Mouse (Mus musculus) kidney, adult 11 months (tissue): ENCODE measurements at regions not wholly inside any gene's neighbourhood (a gene's known extent, or its start where the extent isn't known, plus 50 kb on each side); places are given as distances from the start of the nearest gene placed in this dataset.

Experiments
- DNase-seq: peaks from one replicate; pipeline ENCODE4 v3.0.0; 2022

DNA sequence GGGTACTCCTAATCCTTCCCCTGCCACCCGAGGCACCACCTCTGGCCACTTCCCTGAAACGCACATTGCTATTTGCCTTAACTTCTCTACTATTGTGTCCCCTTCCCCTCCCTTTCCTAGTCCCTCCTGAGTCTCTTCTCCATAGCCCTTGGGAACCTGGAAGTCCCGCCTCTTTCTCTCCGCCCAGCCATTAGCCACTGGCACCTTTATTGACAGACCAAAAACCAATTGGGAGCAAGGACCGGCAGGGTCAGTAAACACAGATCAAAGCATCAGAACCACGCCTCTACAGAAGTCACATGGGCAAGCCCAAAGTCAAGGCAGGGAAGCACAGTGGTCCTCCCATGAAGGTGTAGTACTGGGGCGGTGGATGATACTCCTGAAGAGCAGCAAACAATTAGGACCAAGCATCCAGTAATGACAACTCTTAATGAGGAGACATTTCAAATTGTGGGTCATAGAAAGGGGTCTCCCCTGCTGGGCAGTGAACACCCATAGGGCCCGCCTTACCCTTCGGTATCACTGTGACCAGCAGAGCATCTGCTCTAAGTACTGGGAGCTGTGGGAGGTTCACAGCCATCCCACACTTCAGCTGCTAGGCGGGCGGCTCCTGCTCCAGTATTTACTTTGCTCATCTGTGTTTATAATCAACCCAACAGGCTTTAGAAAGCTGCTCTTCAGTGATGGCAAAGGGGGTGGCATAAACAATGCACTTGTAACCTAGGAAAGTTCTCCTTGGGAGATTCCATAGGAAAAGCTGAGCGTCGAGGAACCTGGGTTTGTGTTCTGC is 226.5 kb upstream of the Mphosph6 start:
- DNase-seq: no peak

DNA sequence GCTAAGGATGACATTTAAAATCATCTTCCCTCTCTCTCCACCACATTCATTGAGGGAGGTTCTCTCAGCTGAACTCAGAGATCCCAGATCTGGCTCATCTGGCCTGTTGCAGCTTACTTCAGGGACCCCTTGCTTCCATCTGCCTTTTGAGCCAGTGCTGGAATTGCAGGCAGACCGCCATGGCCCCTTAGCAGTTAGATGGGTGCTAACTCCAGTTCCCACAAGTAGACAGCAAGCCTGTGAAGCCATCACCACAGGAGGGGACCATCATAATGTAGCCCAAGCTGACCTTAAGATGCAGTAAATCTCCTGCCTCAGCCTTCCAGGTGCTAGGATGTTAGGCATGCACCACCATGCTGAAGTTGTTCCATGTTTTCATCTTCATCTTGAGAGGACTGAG is 221.7 kb upstream of the Mphosph6 start:
- no peak for DNase-seq

DNA sequence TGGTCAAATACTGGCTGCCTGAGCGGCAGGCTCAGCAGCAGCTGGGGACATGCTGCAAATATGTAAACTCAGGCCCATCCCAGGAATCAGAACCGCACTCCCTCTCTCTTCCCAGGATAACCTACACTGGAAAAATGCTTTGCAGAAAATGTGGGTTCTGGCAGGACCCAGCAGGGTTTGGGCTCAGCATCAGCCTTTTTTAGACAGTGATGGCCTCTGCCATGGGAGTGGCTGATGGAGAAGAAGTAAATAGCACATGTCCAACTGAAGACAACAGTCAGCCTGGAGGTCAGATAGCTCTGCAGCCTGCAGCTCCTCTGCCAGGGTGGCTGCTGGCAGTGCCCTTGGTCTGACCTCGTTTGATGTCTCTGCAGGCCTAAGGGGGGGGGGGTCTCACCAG is 220.2 kb upstream of the Mphosph6 start:
- no peak for DNase-seq

DNA sequence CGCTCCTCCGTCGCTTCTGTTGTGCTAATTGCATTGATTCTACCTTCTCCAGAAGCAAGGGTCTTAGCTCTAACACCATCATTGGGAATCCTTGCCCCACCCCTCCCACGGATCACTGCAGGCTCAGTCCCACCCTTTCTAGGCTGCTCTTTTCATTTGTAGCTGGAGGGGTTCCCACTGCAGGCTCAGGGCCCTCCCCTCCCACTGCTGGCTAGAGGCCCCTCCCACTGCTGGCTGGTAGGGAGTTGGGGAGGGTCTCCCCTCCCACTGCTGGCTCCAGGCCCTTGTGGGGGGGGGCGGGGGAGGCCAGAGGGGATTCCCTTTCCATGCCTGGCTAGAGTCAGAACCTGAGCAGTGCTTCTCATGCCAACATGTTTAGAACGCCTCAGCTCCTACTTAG is 215.5 kb upstream of the Mphosph6 start:
- no peak for DNase-seq

DNA sequence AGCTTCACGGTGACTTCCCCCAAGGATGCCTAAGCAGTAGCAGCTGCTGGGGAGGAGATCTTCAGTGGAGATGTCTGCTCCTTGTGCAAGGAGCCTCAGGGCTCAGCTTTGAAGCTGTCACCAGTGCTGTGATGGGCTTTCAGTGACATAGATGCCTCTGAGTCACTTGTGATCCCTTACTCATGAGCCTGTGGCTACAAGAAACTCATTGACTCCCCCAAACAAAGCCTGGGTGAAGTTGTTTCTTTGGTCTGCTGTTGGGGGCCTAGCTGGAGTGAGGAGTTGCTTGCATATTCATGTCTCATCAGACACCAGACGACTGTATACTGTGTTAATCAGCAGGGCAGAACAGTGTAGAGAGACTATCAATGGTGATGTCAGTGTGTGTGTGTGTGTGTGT is 203.4 kb upstream of the Mphosph6 start:
- no peak for DNase-seq

DNA sequence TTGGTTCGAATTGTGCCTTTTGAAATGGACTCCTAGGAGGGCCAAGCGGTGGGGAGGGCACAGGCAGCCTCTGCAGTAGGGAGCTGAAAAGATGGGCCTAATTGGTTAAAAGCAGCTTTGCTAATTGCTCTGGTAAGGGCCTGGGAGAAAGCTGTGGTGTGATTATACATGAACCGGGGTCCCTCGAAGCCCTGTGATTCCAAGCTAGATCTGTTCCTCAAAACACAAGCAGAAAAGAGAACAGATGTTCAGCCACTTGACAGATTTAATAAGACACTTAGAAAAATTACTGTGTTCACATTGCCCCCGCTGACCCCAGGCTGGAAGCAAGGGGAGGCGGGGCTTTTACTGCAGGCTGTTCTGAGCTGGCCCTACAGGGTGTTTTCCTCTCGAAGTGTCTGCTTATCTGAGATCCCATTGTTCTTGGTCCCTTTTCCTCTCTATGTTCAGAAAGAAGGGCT is 202.7 kb upstream of the Mphosph6 start:
- DNase-seq: no peak

DNA sequence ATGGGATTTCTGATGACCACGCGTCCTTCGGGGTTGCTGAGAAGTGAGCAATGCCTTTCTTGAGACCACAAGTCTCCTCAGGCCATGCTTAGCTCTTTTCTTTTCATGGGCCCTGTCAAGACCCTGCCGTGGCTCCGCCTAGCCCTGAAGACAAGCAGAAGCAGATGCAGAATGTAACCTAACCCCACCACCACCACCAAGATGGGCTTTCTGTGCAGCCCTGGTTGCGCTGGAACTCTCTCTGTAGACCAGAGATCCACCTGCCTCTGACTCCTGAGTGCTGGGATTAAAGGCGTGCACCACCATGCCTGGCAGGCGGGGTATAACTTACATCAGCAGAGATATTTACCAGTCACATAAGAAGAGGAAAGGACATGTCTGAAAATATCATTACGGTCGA is 199.4 kb upstream of the Mphosph6 start:
- no peak for DNase-seq

DNA sequence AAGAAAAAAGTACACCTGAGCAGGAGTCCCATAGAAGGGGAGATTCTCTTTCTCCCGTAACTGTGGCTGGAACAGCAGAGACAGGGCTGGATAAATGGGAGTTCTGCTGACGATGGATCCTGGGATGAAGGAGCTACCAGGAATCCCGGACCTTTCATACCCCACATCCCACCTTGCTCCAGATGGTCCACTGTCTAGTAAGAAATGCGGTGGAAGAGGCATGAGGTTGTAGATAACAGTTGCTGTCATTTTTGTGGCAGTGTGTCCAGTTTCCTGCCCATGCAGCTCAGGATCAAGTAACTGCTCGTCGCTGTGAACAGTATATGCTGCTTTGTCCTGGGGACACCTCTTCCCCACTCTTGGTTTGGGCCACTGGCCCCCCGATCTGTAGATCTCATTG is 190.1 kb upstream of the Mphosph6 start:
- no peak for DNase-seq

DNA sequence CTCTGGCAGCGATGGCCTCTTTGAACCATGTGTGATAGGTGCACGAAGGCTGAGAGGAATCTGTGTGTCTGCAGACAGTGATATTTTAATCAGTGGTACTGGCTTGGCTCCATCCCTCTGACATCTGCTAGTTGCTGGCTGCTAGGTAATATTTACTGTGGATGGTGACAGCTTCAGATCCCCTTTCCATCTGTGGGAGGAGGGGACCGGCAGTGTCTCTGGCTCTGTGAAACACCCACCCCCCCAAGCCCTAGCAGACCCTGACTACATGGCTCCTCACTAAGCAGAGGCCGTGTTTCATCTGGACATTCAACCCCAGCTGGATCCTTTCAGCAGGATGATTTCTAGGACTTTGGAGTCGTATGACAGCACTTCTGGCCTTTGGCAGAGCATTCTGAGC is 187.0 kb upstream of the Mphosph6 start:
- no peak for DNase-seq

DNA sequence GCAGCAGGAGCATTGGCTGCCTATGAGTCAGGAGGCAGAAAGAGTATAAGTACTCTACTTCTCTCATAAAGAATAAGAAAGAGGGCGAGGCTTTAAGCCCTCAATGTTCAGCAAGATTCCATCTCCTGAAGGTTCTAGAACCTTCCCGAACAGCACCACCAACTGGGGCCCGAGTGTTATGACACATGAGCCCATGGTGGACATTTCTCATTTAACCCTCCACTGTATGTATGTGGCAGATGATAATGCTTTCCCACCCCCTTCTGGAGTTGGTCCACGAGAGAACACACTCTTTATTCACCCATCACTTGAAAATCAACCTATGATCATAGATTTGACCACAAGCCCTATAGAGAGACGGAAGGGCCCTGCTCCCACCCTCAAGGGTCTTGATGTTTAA is 166.6 kb upstream of the Mphosph6 start:
- no peak for DNase-seq

DNA sequence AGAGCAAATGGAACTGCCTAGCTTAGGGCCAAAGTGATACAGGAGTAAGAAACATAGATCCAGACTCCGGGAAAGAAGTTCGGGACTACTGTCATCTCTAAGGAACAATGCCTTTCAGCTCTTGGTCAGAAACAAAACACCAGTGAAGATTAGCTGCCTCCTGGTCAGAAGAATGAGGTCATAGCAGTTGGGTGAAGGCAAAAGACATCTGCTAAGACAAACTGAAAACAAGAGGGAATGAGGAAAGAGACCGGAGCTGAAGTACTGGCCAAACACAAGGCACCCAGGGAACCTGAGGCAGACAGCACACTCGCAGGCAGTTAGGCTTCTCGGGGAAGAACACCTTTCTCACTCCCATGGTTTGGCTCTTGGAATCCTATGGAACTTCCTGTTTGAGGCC is 164.8 kb upstream of the Mphosph6 start:
- DNase-seq: no peak

DNA sequence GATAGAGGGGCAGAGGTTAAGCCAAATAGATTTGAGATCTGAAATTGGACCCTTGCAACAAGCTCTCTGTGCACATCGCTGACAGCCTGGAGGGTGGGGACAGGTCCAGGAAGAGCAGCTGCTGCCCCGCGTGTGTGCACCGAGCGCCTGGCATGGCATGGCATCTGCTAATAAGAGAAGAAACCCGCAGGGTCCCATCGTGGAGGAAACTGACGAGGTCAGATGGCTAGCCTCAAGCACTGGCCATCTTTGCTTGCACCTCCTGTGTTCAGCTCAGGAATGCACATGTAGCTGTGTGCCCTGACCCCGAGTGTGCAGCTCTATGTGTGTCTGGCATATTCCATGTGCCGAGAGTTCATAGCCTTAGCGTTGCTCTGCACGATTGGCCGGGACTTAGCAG is 161.7 kb upstream of the Mphosph6 start:
- no peak for DNase-seq

DNA sequence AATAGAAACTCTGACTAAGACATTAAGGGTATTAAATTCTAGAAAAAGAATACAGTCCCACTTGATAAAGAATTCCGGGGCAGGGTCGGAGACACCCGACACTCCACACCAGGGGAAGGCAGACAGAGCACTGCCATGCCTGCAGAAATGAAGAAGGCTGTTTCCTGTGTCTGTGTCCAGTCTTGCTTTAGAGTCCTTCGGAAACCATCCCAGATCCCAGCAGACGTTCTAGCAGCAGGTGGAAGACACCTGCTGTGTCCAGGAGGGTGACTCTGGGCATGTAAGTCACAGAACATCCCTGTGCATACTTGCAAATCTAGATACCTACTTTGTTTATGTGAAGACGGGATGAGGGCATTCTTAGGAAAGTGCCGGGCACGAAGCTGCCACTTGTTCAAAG is 160.9 kb upstream of the Mphosph6 start:
- DNase-seq: no peak

DNA sequence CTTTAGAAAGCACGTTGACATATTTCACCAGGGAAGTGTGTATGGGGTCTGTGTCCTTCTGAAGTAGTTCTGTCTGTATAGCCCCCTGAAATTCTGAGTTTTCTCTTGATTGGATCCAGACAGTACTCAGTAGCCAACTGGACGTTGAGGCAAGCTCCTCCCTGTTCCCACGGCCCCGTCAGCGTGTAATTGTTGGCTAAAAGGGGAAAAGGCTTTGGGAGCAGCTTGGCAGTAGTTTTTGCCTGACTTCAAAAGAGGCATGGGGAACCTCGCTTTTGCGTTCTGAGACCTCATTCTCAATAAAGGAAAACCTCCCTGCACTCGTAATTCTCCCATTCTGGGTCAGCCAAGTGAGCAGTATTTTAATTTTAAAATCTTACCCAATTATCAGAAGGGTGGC is 157.8 kb upstream of the Mphosph6 start:
- no peak for DNase-seq

DNA sequence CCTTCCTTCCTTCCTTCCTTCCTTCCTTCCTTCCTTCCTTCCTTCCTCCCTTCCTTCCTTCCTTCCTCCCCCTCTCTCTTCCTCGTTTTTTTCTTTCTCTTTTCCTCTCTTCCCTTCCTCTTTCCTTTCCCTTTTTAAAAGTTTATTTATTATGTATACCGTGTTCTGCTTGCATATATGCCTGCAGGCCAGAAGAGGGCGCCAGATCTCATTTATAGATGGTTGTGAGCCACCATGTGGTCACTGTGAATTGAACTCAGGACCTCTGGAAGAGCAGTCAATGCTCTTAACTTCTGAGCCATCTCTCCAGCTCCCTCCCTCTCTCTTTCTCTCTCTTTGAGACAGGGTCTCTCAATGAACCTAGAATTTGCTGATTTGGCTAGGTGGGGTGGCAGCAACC is 157.2 kb upstream of the Mphosph6 start:
- no peak for DNase-seq

DNA sequence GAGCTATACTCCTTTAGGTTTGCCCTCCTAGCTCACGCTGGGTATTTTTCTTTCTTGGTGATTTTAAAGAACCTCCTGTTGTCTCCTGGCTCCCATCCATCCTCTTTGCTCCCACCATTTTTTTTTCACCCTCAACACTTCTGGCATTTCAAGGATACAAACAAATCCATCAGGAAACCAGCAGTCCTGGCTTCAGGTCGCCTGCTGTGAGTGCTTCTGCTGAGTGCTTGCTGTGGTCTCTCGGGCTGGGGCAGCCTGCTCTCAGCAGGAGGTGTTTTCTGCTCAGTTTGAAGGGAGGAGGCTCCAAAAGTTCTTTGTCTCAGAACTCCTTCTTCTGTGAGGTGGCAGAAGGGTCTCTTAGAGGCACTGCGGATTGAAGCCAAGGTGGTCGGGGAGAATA is 149.9 kb upstream of the Mphosph6 start:
- no peak for DNase-seq

DNA sequence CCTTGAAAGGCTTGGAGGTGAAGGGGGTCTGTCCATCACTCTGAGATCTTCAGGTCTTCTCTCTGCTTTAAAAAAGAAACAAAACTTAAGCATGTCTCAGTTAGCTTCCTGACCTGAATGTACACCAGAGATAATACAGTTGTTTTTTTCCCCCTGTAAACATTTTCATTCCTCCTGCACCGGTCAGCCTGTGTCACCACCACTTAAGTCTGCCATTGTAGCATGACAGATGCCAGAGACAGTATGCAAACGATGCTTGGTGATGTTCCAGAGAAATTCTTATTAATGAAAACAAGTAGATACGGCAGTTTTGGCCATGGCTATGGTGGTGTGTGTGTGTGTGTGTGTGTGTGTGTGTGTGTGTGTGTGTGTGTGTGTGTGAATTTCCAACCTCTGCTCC is 144.8 kb upstream of the Mphosph6 start:
- no peak for DNase-seq

DNA sequence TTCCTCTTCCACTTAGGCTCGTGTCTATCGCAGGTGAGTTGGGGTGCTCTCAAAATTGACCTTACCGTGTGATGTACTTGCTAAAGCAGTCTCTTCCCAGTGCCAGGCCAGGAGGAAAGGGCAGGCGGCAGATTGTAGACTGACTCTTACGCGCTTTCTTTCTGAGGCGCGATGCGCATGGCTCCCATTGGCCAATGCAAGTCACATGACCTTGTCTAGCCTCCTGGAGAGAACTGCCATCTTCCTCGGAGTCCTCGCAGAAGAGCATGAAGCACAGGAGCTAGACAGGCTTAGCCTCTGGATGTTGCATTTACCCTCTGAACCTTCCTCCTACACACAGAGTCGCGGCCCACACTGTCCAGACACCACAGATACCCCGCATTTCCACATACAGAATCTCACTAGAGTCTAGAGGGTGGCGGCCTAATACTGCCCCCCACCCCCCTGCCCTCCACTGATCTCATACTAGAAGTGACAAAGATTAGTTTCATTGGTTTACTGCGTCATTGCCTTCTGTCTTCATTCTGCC is 132.9 kb upstream of the Mphosph6 start:
- no peak for DNase-seq

DNA sequence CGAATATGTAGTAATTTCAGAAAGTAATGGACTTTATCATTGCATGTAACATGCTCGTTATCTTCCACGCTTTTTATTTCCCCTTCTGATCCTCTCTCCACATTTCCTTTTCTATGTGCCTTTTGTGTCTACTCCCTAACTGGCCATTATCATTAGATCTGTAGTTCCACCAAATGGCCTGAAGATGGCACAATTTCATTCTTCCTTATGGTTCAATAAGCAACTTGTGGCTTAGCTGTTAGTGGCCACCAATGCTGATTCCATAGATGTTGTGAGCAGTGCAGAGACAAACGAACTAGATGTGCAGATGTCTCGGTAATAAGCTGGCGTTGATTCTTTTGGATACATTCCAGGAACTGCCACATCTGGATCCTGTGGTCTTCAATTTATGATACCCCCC is 128.9 kb upstream of the Mphosph6 start:
- DNase-seq: no peak

DNA sequence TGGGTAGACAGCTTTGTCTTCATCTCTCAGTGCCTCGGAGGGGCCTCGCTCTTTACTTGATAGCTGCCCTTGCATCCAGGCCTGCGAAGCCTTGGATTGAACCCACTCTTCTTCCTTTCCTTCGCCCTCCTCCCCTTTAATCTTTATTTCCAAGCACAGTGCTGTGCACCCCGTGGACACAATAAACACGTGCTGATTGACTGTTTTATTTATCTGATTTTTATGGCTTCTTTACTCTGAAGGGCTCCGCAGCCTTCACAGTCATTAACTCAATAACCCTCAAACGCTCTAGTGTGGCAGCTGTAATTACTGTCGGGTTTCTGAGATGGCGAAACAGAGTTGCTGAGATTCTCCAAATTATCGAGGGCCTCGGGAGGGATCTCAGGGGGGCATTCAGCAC is 127.9 kb upstream of the Mphosph6 start:
- DNase-seq: no peak

DNA sequence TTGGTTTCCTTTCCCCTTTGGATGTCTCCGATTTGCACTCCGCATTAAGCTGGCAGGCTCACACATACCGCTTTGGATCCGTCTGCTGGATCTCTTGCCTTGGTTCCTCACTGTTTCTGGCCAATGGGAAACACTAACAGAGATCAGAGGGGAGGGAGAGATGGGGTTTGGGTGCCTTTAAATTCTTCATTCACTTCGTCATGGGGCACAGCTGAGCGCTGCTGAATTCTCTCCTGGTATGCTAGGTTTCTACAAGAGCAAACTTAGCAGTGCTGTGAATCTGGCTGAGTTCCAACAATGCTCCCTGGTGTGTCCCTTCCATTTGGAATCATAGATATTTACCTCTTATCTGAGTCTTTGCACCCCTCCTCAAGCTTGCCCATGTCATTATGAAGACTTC is 121.6 kb upstream of the Mphosph6 start:
- DNase-seq: no peak

DNA sequence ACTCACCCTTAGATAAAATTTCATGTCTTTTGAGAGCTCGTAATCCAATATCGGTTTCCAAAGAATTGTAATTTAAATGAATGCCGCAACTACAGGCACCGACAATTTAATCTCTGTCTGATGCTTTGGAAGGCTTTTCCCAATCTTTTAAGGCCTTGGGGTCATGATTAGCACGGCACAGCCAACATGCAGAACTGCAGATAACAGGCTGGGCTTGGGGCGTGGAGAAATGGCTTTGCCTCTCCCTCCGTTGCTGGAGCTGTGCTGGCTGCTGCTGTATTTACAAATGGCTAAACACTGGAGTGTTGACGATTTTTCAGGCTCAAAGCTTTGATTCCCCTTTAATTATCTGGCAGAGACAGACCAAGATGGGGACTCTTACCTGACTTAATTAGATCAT is 101.3 kb upstream of the Mphosph6 start:
- DNase-seq: no peak

DNA sequence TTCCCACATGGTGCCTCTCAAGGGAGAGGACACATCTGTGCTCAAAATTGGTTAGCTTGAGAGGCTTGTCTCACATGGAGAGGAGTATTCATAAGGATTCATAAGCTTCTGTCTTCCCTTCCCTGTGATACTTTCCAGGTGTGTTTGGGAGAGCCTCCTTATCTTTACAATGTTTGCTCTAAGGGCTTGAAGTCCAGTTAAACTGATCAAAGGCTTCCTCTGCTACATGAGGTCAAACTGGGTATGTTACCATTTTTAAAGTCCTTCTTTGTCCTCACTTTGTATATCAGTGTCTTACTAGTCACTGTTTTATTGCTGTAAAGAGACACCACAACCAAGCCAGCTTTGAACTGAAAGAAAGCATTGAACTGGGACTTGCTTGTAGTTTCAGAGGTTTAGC is 98.1 kb upstream of the Mphosph6 start:
- DNase-seq: no peak

DNA sequence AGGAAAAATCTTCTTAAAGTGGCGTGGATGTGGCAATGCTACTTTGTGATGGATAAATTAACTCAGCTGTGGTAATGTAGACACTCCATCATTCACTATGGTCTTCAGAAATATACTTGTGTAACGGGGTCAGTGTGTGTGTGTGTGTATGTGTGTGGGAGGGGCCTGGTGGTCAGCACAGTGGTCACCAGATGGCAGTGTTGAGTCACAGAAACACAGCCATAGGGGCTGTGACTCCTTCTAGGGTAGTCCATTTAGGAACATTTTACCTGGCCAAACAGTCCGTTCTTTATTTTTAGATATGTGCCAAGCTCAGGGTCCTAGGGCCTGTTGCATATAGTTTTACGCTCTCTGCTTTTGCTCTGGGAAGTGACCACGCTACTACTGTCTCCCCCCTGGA is 96.3 kb upstream of the Mphosph6 start:
- DNase-seq: no peak

DNA sequence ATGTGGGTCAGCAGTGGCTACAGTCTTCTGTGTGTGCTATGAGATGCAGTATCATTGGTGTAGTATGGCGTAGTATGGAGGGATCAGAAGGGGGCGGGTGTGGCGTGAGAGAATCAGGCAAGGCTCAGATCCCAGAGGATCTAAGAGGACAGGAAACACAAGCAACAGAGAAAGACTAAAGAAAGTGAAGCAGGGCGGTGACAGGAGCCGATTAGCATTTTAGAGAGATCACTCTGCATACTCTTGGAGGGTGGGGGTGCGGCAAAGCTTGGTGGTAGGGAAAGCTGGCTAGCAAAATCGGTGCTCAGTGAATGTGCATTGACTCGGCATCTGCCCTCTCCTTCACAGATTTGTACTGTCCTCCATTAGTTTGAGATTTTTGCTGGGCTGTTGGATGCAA is 93.1 kb upstream of the Mphosph6 start:
- no peak for DNase-seq
